Mouse (Mus musculus): ENCODE data around the gene Spns1. TPM values are rescaled to one million over a fixed set of nuclear protein-coding genes. Genes with fewer than 3 reads are reported as not detected.

Spns1 gene
- total and polyA plus RNA-seq, 2 experiments from 2014 or later: 80.9 to 125 TPM

DNA sequence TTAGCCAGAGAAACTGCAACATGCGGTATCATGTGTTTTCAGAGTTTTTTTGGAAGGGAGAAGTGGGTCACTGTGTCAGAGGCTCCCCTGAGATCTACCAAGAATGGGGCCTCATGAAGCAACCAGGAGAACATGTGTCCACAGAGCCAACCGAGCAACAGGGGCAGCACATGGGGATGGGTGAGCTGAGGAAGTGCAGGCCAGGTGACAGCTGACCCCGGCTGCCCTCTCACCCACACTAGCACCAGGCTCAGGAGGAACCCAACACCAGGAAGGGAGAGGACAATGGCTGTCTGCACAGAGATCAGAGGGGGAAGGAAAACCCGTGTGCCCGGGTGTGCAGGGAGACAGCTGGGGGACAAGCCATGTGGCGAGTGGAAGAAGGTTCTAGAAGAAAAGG lies 2.7 kb downstream of the Spns1 start:
- ATAC-seq: no peak
- H3K36me3 ChIP-seq (ENCODE audit: insufficient read depth, low read length): peaks cover 31% of the 10 kb centered on the region

DNA sequence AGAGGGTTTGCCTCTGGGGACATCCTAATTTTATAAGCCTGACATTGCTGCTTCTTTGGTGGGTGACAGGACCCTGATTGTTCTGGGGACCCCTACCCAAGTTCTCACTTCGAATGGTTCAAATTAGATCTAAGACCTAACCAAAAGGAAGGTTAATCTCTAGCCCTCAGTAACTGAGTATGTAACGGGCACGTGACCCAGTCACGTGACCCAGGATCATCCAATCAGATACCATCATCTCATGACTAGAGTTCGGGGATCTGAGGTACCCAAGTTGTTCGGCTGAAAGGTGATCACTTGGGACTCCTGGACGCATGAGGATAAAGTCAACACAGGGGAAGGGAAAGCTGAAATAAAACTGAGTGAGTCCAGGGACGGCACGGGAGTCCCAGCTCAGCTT lies 4.2 kb downstream of the Spns1 start:
- Histone ChIP-seq H3K27me3 (ENCODE audit: insufficient read depth, low read length) (no peaks in the 10 kb centered on the region), H3K9ac (replicated peaks; ENCODE audit: low read length) (no peak overlapping the region), H3K4me2 (ENCODE audit: low read depth, low read length) (no peak overlapping the region), H3K9me3 (ENCODE audit: low read length) (no peaks in the 10 kb centered on the region), H3K27ac (no peak overlapping the region), H3K36me3 (ENCODE audit: insufficient read depth, low read length) (peaks cover 31% of the 10 kb centered on the region), H3K4me1 (ENCODE audit: insufficient read depth, low read length) (peaks cover 8% of the 10 kb centered on the region; the same call in 1 of the 2 replicates), H3K4me3 (ENCODE audit: low read length) (no peak overlapping the region)
- DNase-seq (ENCODE audit: low spot score) (no peak), ATAC-seq (no peak)
- 83% methylated on average over 9 of the region's 9 CpGs for WGBS
- no peak for TF ChIP-seq CTCF (IDR thresholded peaks at IDR 0.05; ENCODE audit: low read depth)

More for the DNA sequence above, 2.7 kb downstream of the Spns1 start:
- Histone ChIP-seq H3K27me3 (ENCODE audit: insufficient read depth, low read length) (no peaks in the 10 kb centered on the region), H3K9ac (replicated peaks; ENCODE audit: low read length) (no peak overlapping the region), H3K4me1 (ENCODE audit: insufficient read depth, low read length) (peaks cover 8% of the 10 kb centered on the region; the same call in 1 of the 2 replicates), H3K9me3 (ENCODE audit: low read length) (no peaks in the 10 kb centered on the region), H3K27ac (no peak overlapping the region), H3K4me3 (ENCODE audit: low read length) (no peak overlapping the region), H3K4me2 (ENCODE audit: low read depth, low read length) (no peak overlapping the region)
- no peak for DNase-seq (ENCODE audit: low spot score)
- WGBS: 82% methylated on average over 6 of the region's 6 CpGs
- no peak for TF ChIP-seq CTCF (IDR thresholded peaks at IDR 0.05; ENCODE audit: low read depth)

DNA sequence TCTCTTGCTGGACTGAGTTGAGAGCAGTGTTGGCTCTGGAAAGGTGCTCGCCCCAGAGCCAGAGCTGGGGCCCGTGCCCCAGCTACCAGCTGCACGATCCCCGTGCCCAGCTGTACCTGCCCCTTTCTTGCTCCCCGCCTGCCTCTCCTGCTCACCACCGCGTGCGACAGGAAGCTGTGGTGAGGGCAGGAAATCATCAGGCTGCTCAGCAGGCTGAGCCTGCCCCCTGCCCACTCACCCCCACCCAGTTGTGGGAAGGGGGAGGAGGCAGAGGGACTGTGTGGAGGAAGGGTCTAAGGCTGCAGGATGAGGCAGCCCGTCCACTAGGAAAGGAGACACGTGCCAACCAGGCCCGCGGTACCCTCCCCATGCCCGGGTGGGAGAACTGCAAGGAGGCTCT lies 7.9 kb downstream of the Spns1 start, which contains the start of gene Lat:
Gene Lat, minus strand, starts transcription at position 178 of the 400 bp plus-strand sequence.
- ATAC-seq (peak; percentile 21; the same call in 1 of the 2 replicates), DNase-seq (ENCODE audit: low spot score) (no peak)
- Histone ChIP-seq H3K9me3 (ENCODE audit: low read length) (no peaks in the 10 kb centered on the region), H3K27me3 (ENCODE audit: insufficient read depth, low read length) (no peaks in the 10 kb centered on the region), H3K4me1 (ENCODE audit: insufficient read depth, low read length) (no peaks in the 10 kb centered on the region), H3K4me3 (ENCODE audit: low read length) (no peak within 1 kb of the TSS), H3K27ac (no peak within 1 kb of the TSS), H3K36me3 (ENCODE audit: insufficient read depth, low read length) (peaks cover 31% of the 10 kb centered on the region), H3K9ac (replicated peaks; ENCODE audit: low read length) (no peak within 1 kb of the TSS), H3K4me2 (ENCODE audit: low read depth, low read length) (no peak within 1 kb of the TSS)
- TF ChIP-seq CTCF (IDR thresholded peaks at IDR 0.05; ENCODE audit: low read depth): no peak
- 88% methylated on average over 13 of the region's 13 CpGs for WGBS

DNA sequence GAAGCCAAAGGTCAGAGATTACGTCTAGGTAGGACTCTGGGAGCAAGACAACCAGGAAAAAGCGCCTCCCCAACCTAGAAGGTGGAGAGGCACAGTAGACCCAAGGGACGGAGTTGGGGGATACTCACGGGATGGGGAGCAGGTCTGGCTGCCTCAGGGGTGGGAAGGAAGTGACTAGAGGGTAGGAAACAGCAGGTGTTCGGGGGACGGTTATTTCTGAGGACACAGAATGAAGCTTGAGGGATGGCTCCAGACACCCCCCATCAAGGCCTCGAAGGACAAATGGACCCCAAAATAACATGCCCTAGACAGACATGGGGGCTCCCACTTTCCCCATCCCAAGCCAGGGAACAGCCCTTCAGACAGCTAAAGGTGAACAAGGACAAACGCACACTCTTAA lies 8.9 kb downstream of the Spns1 start:
- no peaks in the 10 kb centered on the region for H3K9me3 ChIP-seq (ENCODE audit: low read length)
- WGBS: 92% methylated on average over 8 of the region's 8 CpGs
- H3K4me2 ChIP-seq (ENCODE audit: low read depth, low read length): no peak overlapping the region
- no peak for TF ChIP-seq CTCF (IDR thresholded peaks at IDR 0.05; ENCODE audit: low read depth)
- H3K9ac ChIP-seq (replicated peaks; ENCODE audit: low read length): no peak overlapping the region
- peaks cover 31% of the 10 kb centered on the region for H3K36me3 ChIP-seq (ENCODE audit: insufficient read depth, low read length)
- H3K4me3 ChIP-seq (ENCODE audit: low read length): no peak overlapping the region
- H3K4me1 ChIP-seq (ENCODE audit: insufficient read depth, low read length): no peaks in the 10 kb centered on the region
- DNase-seq (ENCODE audit: low spot score) (no peak), ATAC-seq (no peak)
- H3K27ac ChIP-seq: no peak overlapping the region
- H3K27me3 ChIP-seq (ENCODE audit: insufficient read depth, low read length): no peaks in the 10 kb centered on the region

DNA sequence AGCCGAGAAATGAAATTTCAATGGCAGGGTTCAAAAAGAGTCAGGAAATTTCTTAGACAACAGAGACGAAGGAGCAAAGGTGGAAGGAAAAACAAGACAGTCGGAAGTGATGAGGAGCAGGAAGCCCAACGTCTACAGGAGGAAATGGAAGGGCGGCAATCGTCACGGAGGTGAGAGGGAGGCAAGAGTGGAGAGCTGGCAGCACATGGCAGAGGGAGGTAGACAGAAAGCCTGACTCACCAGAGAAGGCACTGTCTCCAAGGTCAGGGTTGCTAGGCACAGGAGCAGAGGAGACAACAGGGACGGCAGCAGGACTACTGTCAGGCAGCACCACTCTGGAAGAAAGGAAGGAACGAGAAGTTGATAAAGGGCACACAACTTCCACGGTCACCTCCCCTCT lies 9.6 kb downstream of the Spns1 start:
- Histone ChIP-seq H3K9me3 (ENCODE audit: low read length) (no peaks in the 10 kb centered on the region), H3K27ac (no peak overlapping the region), H3K4me1 (ENCODE audit: insufficient read depth, low read length) (no peaks in the 10 kb centered on the region), H3K9ac (replicated peaks; ENCODE audit: low read length) (no peak overlapping the region), H3K36me3 (ENCODE audit: insufficient read depth, low read length) (peaks cover 29% of the 10 kb centered on the region), H3K4me2 (ENCODE audit: low read depth, low read length) (no peak overlapping the region), H3K27me3 (ENCODE audit: insufficient read depth, low read length) (no peaks in the 10 kb centered on the region), H3K4me3 (ENCODE audit: low read length) (no peak overlapping the region)
- DNase-seq (ENCODE audit: low spot score): no peak
- no peak for ATAC-seq
- WGBS: 88% methylated on average over 10 of the region's 10 CpGs
- TF ChIP-seq CTCF (IDR thresholded peaks at IDR 0.05; ENCODE audit: low read depth): no peak

DNA sequence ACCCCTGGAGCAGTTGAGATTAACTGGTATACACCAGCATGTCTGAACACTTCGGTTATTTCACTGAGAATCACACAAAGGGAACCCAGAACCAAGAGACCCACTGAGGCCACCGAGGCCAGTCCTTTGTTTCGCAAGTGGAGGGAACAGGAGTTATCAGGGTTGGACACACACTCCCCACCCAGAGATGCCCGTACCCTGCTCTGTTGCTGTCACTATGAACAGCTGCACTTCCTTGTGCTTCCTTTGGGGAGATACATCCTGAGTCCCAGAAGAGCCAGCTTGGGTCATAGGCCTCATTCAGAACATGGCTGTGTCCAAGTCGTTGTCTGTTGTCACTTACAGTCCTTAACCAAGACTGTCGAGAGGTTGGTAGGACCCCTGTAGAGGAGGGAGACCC lies 14.2 kb downstream of the Spns1 start:
- H3K36me3 ChIP-seq (ENCODE audit: insufficient read depth, low read length): no peaks in the 10 kb centered on the region
- DNase-seq (ENCODE audit: low spot score): no peak
- no peak for TF ChIP-seq CTCF (IDR thresholded peaks at IDR 0.05; ENCODE audit: low read depth)
- no peaks in the 10 kb centered on the region for H3K4me1 ChIP-seq (ENCODE audit: insufficient read depth, low read length)
- no peak overlapping the region for H3K27ac ChIP-seq
- 84% methylated on average over 6 of the region's 6 CpGs for WGBS
- no peak overlapping the region for H3K9ac ChIP-seq (replicated peaks; ENCODE audit: low read length)
- no peak for ATAC-seq
- no peaks in the 10 kb centered on the region for H3K9me3 ChIP-seq (ENCODE audit: low read length)
- H3K4me3 ChIP-seq (ENCODE audit: low read length): no peak overlapping the region
- no peak overlapping the region for H3K4me2 ChIP-seq (ENCODE audit: low read depth, low read length)
- no peaks in the 10 kb centered on the region for H3K27me3 ChIP-seq (ENCODE audit: insufficient read depth, low read length)

DNA sequence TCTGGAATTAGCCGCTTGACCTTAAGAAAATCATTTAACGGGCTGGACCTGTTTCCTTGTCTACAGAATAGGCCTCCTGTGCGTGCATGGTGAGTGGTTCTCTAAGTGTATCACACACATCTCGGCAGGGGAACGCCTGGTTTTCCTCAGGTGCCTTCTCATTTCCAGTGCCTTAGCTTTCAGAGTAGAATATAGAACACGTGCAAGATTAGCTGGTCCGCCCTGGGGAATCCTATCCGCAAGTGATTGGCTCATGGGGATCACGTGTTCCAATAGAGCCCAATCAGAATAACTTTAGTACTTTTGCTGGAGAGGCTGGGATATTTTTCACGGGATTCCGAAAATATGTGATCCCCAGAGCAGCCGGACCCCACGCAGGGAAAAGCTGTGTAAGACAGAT lies 18.2 kb downstream of the Spns1 start:
- DNase-seq (ENCODE audit: low spot score) (peak; percentile 13), ATAC-seq (no peak)
- no peak overlapping the region for H3K4me3 ChIP-seq (ENCODE audit: low read length)
- WGBS: 76% methylated on average over 13 of the region's 13 CpGs
- no peaks in the 10 kb centered on the region for H3K9me3 ChIP-seq (ENCODE audit: low read length)
- no peaks in the 10 kb centered on the region for H3K36me3 ChIP-seq (ENCODE audit: insufficient read depth, low read length)
- H3K9ac ChIP-seq (replicated peaks; ENCODE audit: low read length): no peak overlapping the region
- no peaks in the 10 kb centered on the region for H3K27me3 ChIP-seq (ENCODE audit: insufficient read depth, low read length)
- no peaks in the 10 kb centered on the region for H3K4me1 ChIP-seq (ENCODE audit: insufficient read depth, low read length)
- H3K4me2 ChIP-seq (ENCODE audit: low read depth, low read length): no peak overlapping the region
- no peak for TF ChIP-seq CTCF (IDR thresholded peaks at IDR 0.05; ENCODE audit: low read depth)
- H3K27ac ChIP-seq: no peak overlapping the region

Measured in hindbrain, postnatal 0 days (tissue).